Mouse (Mus musculus): ENCODE data around the gene Hpca.
A peak's percentile ranks its signal among the peaks of the same experiment; 100 is the strongest.

Hpca gene

GRCm38 (mm10) chr4:129121569-129122086 lies at the start of gene Hpca:
Hpca (minus strand) TSS chr4:129122036.
- peak; percentile 20 for DNase-seq (ENCODE audit: low spot score)

GRCm38 (mm10) chr4:129161581-129162255 lies 39.9 kb upstream of the Hpca start:
- no peak for DNase-seq (ENCODE audit: low spot score)

DNA sequence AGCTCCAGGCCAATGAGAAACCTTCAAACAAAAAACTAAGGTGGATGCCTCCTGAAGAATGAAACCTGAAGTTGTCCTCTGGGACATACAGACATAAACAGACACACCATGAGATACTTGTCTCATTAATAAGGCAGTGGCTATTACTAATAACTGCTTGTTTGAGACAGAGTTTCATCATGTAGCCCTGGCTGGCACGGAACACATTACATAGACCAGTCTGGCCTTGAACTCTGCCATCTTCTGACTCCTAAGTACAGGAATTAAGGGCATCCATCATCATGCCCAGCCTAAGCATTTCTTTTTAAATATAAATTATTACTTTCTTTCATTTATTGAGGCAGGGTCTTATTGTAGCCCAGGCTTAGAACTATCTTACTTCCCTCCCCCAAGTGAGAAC lies 39.2 kb upstream of the Hpca start:
- no peak for DNase-seq (ENCODE audit: low spot score)

DNA sequence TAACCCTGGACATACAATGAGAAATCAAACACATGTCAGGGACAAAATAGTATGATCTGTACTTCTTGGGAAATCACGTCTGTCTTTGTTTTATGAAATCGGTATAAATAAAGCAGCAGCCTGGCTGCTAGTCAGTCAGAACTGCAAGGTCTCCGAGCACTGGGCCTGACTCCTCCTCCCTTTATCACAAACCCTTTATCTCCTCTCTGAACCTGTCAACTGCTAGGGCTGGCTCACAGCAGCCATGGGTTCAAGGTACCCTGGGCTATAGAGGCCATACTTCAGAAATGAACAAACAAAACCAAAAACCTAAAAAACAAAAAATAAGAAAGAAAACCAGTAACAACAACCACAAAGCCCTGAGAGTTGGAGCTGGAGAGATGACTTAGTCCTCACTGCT lies 36.7 kb upstream of the Hpca start:
- DNase-seq (ENCODE audit: low spot score), result no peak

DNA sequence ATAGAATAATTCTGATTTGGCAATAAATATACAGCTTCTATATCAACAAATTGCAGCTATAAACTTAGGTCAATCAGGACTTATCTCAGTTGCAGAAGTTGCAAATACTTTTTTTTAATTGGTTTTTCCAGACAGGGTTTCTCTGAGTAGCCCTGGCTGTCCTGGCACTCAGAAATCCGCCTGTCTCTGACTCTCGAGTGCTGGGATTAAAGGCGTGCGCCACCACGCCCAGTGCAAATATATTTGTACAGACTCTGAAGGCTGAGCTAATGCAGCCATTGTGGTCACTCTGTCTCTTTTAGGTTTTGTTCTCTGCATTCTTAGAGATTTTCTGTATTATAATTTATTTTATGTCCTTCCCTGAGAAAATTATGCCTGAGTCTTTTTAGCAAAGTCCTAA lies 35.7 kb upstream of the Hpca start:
- DNase-seq (ENCODE audit: low spot score), result no peak

DNA sequence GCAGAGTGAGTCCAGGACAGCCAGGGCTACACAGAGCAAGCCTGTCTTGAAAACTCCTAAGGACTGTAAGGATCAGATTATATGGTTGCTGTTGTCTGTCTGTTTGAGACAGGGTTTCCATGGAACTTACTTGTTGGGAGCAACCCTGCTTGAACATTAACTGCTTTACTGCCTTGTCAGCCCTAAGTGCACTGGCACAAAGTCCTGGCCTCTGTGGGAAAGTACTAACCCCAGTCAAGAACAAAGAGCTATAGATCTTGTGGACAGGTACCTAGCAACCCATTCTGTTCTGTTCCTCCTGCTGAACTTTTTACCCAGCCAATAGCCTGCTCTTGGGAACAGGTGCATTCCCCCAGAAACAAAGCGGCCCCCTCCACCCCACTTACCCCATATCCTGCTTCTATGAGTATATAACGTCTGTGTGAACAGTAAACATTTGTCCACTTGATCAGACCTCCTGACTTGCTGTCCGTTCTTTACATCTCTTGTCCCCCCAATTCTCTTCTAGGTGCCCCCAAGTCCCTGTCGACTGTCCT lies 29.5 kb upstream of the Hpca start:
- no peak for DNase-seq (ENCODE audit: low spot score)

DNA sequence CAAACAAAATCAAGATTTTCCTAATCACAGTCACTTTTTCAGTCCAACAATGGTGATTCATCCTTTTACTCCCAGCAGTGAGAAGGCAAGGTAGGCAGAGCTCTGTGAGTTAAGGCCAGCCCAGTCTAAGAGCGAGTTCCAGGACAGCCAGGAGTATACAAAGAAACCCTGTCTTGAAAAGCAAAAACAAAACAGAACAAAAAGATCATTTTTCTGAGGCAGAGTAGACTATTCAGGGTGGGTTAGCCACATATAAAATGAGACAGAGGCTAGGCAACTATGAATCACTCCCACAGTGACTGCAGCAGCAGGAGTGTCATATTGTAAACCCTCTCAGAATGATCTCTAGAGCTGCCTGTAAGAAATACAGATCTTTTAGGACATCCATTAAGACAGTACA lies 27.5 kb upstream of the Hpca start:
- no peak for DNase-seq (ENCODE audit: low spot score)

DNA sequence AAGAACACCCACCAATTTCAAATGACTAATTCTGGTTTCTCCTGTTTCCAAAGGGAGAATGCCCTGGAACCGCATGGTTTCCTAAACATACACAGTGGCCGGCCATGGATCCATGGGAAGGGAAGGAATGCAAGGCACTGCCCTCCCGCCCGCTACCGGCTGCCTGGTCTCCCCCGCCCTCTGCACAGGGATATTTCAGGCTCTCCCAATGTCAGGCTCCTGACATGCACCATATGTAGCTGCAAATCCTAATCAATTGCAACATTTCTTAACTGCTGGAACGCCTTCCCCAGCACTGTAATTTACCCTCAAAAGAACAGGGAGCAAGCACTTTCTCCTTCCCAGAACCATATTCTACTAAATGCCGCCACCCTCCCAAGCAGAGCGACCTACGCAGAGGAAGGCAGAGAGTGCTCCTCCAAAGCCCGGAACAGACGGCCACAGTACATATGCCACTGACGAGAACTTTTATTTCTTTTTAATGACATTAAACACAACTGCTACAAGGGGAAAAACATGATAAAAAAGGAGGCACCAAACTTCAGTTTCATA lies 25.8 kb upstream of the Hpca start:
- DNase-seq (ENCODE audit: low spot score), result no peak

DNA sequence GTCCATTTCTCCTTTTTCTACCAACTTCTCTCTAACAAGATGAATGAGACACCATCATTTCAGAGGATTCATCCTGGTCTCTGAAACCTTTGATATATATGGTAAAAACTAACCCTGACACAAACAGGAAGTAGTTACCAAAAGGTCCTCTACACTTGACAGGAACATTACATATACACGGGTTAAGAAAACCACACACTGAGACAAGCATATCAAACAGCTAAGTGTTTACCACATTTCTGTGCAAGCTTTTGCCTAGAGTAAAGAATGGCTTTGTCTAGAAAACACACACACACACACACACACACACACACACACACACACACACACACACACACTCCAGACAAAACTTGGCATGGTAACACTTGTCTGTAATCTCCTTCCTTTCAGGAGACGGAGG lies 24.6 kb upstream of the Hpca start:
- no peak for DNase-seq (ENCODE audit: low spot score)

- DNase-seq (ENCODE audit: low spot score), result no peak
These were observed 24.1 kb upstream of the Hpca start for GRCm38 (mm10) chr4:129145943-129146342.

- no peak for DNase-seq (ENCODE audit: low spot score)
These were observed 23.6 kb upstream of the Hpca start for GRCm38 (mm10) chr4:129145411-129145810.

- no peak for DNase-seq (ENCODE audit: low spot score)
These were observed 22.8 kb upstream of the Hpca start for GRCm38 (mm10) chr4:129144401-129145367.

- no peak for DNase-seq (ENCODE audit: low spot score)
These were observed 21.7 kb upstream of the Hpca start for GRCm38 (mm10) chr4:129143509-129143908.

DNA sequence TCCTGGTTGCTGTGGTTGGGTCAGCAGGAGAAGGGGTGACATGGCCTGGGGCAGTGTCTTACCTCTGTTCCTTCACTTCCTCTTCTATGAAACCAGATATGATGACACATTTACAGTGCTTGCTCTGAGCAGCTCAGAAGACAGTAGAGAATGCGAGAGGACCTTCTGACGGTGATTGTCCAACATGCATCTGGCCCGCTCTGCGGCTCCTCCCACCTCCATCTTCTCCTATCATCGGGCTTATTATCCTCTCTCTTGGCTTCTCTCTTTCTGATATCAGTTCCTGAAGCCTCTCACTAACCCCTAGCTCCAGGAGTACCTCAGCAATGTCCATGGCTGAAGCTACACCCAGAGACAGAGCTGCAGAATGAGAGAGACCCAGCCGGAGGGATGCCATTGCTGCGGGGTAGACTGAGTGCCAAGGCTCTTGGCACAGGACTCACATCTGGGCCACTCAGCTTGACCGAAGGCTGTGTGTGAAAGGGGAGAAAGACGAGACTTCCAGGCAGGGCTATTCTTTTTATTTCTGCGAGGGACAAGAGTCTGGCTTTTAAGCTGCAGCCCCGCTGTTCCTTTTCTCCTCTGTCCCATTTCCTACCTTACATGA lies 20.7 kb upstream of the Hpca start:
- no peak for DNase-seq (ENCODE audit: low spot score)

DNA sequence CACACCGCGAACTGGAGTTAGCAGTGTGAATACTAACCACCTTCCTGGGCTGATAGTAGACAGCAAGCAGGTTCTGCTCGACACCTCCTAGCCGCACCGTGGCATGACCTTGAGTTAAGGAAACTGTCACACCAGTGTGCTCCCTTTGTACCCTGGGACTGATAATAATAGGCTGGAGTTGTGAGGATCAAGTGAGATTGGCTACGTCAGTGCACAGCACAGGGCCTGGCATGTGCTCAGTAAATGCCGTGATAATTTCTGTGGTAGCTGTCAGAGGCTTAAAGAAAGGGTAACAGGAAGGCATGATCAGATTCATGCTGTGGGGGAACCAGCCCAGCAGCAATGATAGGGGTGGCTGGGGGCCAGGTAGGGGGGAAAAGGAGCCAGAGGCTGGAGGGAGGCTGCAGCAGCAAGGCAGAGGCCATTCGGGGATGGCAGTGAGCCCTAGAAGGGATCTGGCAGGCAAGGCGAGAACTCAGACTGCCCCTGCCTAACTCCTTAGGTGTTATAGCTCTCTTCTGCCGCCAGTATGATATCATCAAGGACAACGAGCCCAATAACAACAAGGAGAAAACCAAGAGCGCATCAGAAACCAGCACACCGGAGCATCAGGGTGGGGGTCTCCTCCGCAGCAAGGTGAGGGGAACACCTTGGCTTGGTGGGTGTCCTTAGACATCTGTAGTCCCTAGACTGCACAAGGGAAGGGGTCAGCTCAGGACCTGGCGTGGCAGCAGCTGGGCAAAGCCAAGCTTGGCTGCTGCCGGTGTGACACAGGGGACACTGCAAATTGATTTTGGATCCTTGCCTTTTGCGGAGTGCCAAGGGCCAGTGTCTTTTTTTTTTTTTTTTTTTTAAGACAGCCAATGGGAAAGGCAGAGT lies 20.0 kb upstream of the Hpca start:
- DNase-seq (ENCODE audit: low spot score), result no peak

GRCm38 (mm10) chr4:129140808-129141207 lies 19.0 kb upstream of the Hpca start:
- no peak for DNase-seq (ENCODE audit: low spot score)

DNA sequence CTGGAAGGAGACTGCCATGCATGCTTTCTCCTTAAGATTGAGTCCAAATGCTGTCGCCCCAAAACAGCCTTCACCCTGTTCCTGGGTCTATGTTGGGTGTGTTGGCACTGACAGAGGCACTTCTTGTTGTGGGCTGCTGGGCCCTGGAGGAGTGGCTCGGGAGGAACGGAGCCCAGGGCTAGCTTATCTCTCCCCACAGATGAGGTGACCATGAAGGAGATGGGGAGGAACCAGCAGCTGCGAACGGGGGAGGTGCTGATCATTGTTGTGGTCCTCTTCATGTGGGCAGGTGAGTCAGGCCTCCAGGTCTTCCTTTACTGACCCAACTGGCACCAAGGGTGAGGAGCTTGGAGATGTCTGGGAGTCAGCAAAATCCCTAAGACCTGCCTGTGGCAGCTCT lies 17.8 kb upstream of the Hpca start:
- no peak for DNase-seq (ENCODE audit: low spot score)

- no peak for DNase-seq (ENCODE audit: low spot score)
These were observed 15.8 kb upstream of the Hpca start for GRCm38 (mm10) chr4:129137392-129138321.

DNA sequence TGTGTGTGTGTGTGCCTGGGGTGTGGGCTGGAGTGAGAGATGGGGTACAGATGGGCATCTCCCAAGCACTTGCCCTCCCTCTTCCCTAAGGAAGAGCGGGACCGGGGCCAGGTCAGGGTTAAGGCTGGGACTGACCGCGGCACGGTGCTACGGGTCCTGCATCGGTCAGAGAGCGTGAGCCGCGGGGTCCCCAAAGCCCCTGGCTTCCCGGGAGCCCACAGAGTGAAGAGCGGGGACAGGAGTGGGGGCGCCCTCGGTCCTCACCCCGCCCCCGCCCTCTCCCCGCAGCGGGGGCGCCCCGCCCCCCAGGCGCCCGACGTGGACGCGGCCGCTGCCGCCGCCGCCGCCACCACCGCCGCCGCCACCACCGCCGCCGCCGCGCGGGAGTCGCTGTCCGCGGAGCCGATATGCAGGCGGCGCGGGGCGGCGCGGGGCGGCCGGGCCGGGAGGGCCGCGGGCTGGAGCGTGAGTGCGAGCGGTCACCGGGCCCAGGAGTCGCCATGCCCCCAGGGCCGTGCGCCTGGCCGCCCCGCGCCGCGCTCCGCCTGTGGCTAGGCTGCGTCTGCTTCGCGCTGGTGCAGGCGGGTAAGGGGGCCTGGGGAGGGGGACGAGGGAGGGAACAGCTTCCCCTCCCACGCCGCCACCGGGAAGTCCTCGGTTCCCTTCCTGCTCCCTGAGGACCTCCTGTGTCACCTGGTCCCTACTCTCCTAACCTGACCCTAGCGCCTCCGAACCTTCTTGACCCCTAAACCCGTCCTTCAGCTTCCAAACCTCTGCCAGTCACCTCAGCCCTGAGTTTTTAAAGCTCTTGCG lies 14.9 kb upstream of the Hpca start, which contains the start of gene Fndc5:
Fndc5 (plus strand) TSS at position 421 of the 813 bp plus-strand sequence.
- peak; percentile 46 for DNase-seq (ENCODE audit: low spot score)
